Mouse (Mus musculus): ENCODE measurements around the gene Hnf4a. TPM values are rescaled to one million over a fixed set of nuclear protein-coding genes. Genes with fewer than 3 reads are reported as not detected.

Hnf4a gene
- total and polyA plus RNA-seq, 2 experiments from 2014 or later = not detected

DNA sequence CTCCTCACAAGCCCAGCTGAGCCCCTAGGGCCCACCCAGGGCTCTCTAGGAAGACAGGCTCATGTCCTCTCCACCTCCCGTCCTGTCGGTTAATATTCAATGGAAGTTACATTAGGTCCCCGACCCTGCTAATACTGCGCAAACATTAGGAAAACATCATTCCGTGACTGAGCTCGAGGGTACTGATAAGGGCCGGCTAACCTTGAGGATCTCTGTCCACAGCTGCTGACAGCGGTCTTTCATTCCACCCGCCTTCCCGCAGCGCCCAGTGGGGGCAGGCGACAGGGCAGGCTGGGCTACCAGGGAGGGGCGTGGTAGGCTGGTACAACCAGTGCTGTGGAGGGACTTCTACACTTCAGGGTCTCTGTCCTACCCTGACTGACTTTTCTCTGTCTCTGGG is 48.8 kb downstream of the Hnf4a start:
- Histone ChIP-seq H3K27me3 (ENCODE audit: insufficient read depth, low read length) (no peaks in the 10 kb centered on the region), H3K36me3 (ENCODE audit: insufficient read depth) (no peaks in the 10 kb centered on the region), H3K4me3 (ENCODE audit: low read depth, low read length) (no peak overlapping the region), H3K9me3 (ENCODE audit: low read length) (no peaks in the 10 kb centered on the region), H3K4me1 (ENCODE audit: insufficient read depth) (no peaks in the 10 kb centered on the region), H3K4me2 (ENCODE audit: low read depth) (no peak overlapping the region), H3K9ac (no peak overlapping the region), H3K27ac (ENCODE audit: low read depth, low read length) (no peak overlapping the region)
- ATAC-seq (no peak), DNase-seq (no peak)
- WGBS = 81% methylated on average over 13 of the region's 13 CpGs
- no peak for TF ChIP-seq CTCF (IDR thresholded peaks at IDR 0.05; ENCODE audit: low read depth)

DNA sequence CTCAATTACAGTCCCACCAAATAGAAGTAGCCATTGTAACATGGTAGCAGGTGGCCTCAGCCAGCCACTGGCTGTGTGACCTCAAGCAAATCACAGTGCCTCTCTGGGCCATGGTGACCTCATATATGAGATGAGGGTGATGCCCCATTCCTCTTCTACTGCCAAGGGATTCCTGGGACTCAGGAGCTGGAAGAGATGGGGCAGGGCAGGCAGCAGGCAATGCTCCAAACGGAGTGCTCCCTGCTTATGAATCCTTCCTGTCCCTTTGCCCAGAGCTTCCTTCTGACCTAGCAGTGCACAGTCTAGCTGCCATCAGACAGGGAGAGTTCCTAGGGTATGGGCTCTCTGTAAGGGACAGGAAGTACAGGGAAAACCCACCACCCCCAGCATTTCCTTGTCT is 51.9 kb downstream of the Hnf4a start:
- H3K27me3 ChIP-seq (ENCODE audit: insufficient read depth, low read length) = no peaks in the 10 kb centered on the region
- no peak overlapping the region for H3K27ac ChIP-seq (ENCODE audit: low read depth, low read length)
- H3K4me1 ChIP-seq (ENCODE audit: insufficient read depth) = no peaks in the 10 kb centered on the region
- DNase-seq = no peak
- ATAC-seq = no peak
- WGBS = 83% methylated on average over 1 of the region's 1 CpGs
- H3K9ac ChIP-seq = no peak overlapping the region
- no peaks in the 10 kb centered on the region for H3K9me3 ChIP-seq (ENCODE audit: low read length)
- H3K4me2 ChIP-seq (ENCODE audit: low read depth) = no peak overlapping the region
- H3K4me3 ChIP-seq (ENCODE audit: low read depth, low read length) = no peak overlapping the region
- no peak for TF ChIP-seq CTCF (IDR thresholded peaks at IDR 0.05; ENCODE audit: low read depth)
- H3K36me3 ChIP-seq (ENCODE audit: insufficient read depth) = no peaks in the 10 kb centered on the region

- Histone ChIP-seq H3K36me3 (ENCODE audit: insufficient read depth) (no peaks in the 10 kb centered on the region), H3K4me2 (ENCODE audit: low read depth) (no peak overlapping the region), H3K4me3 (ENCODE audit: low read depth, low read length) (no peak overlapping the region), H3K9me3 (ENCODE audit: low read length) (no peaks in the 10 kb centered on the region), H3K27me3 (ENCODE audit: insufficient read depth, low read length) (no peaks in the 10 kb centered on the region), H3K4me1 (ENCODE audit: insufficient read depth) (no peaks in the 10 kb centered on the region), H3K9ac (no peak overlapping the region), H3K27ac (ENCODE audit: low read depth, low read length) (no peak overlapping the region)
- WGBS = 84% methylated on average over 5 of the region's 5 CpGs
- DNase-seq (no peak), ATAC-seq (no peak)
- no peak for TF ChIP-seq CTCF (IDR thresholded peaks at IDR 0.05; ENCODE audit: low read depth)
Observed at GRCm38 (mm10) chr2:163559236-163559635, 52.6 kb downstream of the Hnf4a start.

DNA sequence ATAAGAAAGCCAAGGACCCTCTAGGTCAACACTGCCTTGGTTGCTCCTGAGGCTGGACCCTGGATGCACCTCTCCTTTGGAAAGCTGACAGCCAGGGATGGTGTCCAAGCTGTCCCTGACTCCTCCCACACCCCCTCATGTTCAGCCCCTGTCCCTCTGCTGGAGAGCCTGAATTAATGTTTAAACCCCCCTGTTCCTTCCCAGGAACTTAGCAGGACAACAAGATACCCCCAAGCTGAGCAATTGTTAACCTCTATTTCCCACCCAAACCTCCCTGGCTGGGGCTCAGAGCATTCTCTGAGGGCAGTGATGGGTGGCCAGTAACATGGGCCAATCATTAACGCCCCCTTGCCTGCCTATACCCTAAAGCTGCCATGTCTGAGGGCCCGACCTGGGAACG is 53.6 kb downstream of the Hnf4a start:
- ATAC-seq (no peak), DNase-seq (no peak)
- Histone ChIP-seq H3K4me1 (ENCODE audit: insufficient read depth) (no peaks in the 10 kb centered on the region), H3K9me3 (ENCODE audit: low read length) (no peaks in the 10 kb centered on the region), H3K4me3 (ENCODE audit: low read depth, low read length) (no peak overlapping the region), H3K9ac (no peak overlapping the region), H3K27me3 (ENCODE audit: insufficient read depth, low read length) (no peaks in the 10 kb centered on the region), H3K36me3 (ENCODE audit: insufficient read depth) (no peaks in the 10 kb centered on the region), H3K4me2 (ENCODE audit: low read depth) (no peak overlapping the region), H3K27ac (ENCODE audit: low read depth, low read length) (no peak overlapping the region)
- WGBS = 83% methylated on average over 3 of the region's 3 CpGs
- no peak for TF ChIP-seq CTCF (IDR thresholded peaks at IDR 0.05; ENCODE audit: low read depth)

DNA sequence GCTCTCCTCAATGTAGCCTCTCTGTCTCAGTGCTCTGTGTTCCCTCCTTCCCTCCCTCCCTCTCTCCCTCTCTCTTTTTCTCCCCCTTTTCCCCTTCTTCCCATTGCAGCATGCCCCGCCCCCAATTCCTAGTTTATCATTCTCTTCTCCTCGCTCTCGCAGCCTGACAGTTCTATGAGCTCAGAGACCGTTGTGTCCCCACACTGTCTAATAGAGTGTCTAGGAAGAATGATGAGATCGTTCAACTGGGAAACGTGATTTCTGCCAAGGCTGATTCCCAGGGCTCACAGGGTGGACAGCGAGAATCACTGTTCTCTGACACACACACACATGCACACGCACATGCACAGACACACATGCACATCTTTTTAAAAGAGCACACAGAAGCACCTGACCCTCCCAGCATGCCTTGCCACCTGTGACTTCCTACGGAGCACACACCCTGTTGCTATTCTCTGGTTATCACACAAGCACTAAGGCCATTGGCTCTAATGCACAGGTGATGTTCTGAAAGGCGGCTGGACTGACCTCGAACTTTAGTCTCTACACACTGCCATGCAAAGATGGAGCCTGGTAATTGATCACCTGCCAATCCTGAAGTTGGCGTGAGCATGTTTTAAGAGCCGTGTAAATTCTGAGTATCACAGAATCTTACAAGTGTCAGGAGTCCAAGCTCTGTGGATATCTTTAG is 54.8 kb downstream of the Hnf4a start:
- 75% methylated on average over 13 of the region's 13 CpGs for WGBS
- DNase-seq (no peak), ATAC-seq (no peak)
- H3K27me3 ChIP-seq (ENCODE audit: insufficient read depth, low read length) = no peaks in the 10 kb centered on the region
- no peak overlapping the region for H3K4me3 ChIP-seq (ENCODE audit: low read depth, low read length)
- no peaks in the 10 kb centered on the region for H3K9me3 ChIP-seq (ENCODE audit: low read length)
- no peaks in the 10 kb centered on the region for H3K36me3 ChIP-seq (ENCODE audit: insufficient read depth)
- H3K4me2 ChIP-seq (ENCODE audit: low read depth) = no peak overlapping the region
- no peak for TF ChIP-seq CTCF (IDR thresholded peaks at IDR 0.05; ENCODE audit: low read depth)
- H3K9ac ChIP-seq = no peak overlapping the region
- no peaks in the 10 kb centered on the region for H3K4me1 ChIP-seq (ENCODE audit: insufficient read depth)
- H3K27ac ChIP-seq (ENCODE audit: low read depth, low read length) = no peak overlapping the region

DNA sequence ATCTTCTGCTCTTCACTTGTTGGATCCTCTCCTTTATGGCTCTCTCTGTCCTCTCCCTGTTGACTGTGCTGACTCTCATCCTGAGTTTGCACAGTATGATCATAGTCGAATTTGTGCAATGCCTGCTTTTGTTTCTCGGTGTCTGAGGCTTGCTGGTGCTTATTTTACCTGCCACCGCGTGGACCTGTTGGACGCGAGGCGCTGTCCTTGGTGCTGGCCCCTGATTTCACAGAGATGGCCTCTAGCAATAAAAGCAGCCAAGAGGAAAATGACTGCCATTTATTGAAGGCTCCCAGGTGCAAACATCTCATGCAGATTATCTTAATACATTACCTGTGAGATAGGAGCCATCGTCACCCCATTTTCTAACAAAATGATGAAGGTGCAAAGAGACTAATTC is 58.0 kb downstream of the Hnf4a start:
- 26% methylated on average over 8 of the region's 8 CpGs for WGBS
- H3K9ac ChIP-seq = no peak overlapping the region

GRCm38 (mm10) chr2:163574321-163574720 is 67.7 kb downstream of the Hnf4a start:
- Histone ChIP-seq H3K27me3 (ENCODE audit: insufficient read depth, low read length) (no peaks in the 10 kb centered on the region), H3K9ac (no peak overlapping the region), H3K4me3 (ENCODE audit: low read depth, low read length) (no peak overlapping the region), H3K9me3 (ENCODE audit: low read length) (no peaks in the 10 kb centered on the region), H3K27ac (ENCODE audit: low read depth, low read length) (no peak overlapping the region), H3K36me3 (ENCODE audit: insufficient read depth) (no peaks in the 10 kb centered on the region), H3K4me2 (ENCODE audit: low read depth) (no peak overlapping the region), H3K4me1 (ENCODE audit: insufficient read depth) (no peaks in the 10 kb centered on the region)
- WGBS = 80% methylated on average over 3 of the region's 3 CpGs
- ATAC-seq (no peak), DNase-seq (no peak)
- no peak for TF ChIP-seq CTCF (IDR thresholded peaks at IDR 0.05; ENCODE audit: low read depth)

More for the DNA sequence above, 58.0 kb downstream of the Hnf4a start:
- no peak for ATAC-seq
- no peak for DNase-seq
- H3K4me3 ChIP-seq (ENCODE audit: low read depth, low read length) = no peak overlapping the region
- no peaks in the 10 kb centered on the region for H3K9me3 ChIP-seq (ENCODE audit: low read length)
- no peak for TF ChIP-seq CTCF (IDR thresholded peaks at IDR 0.05; ENCODE audit: low read depth)
- no peaks in the 10 kb centered on the region for H3K27me3 ChIP-seq (ENCODE audit: insufficient read depth, low read length)
- H3K27ac ChIP-seq (ENCODE audit: low read depth, low read length) = no peak overlapping the region
- H3K36me3 ChIP-seq (ENCODE audit: insufficient read depth) = no peaks in the 10 kb centered on the region
- H3K4me1 ChIP-seq (ENCODE audit: insufficient read depth) = no peaks in the 10 kb centered on the region
- H3K4me2 ChIP-seq (ENCODE audit: low read depth) = no peak overlapping the region
